Mouse (Mus musculus) erythroblast, embryonic 14.5 days (primary cell): Measurements from ENCODE around the gene Gm16434. TPM values are rescaled to one million over a fixed set of nuclear protein-coding genes. Genes with fewer than 3 reads are reported as not detected.
"Not testable (repeated sequence)": the region's sequence is repeated elsewhere in the genome, so short reads cannot be mapped to it uniquely, and the experiment has no call there.

Source experiments
- H3K27me3 ChIP-seq: 2 replicates; pipeline ENCODE4 v1.6.1; 2012; ENCODE audit warnings: inconsistent platforms; ENCODE audit not compliant: control insufficient read depth
- H3K36me3 ChIP-seq: 2 replicates; pipeline ENCODE4 v1.6.1; 2012; ENCODE audit warnings: mild to moderate bottlenecking, inconsistent platforms; ENCODE audit not compliant: control insufficient read depth
- H3K4me1 ChIP-seq: 2 replicates; pipeline ENCODE4 v1.6.1; 2012; ENCODE audit warnings: inconsistent platforms; ENCODE audit not compliant: control insufficient read depth
- H3K4me3 ChIP-seq: replicated peaks from 2 replicates; pipeline ENCODE3; 2012; ENCODE audit warnings: moderate library complexity, mild to moderate bottlenecking, inconsistent platforms
- H3K9me3 ChIP-seq: 2 replicates; pipeline ENCODE4 v1.6.1; 2012; ENCODE audit warnings: low read length, inconsistent platforms, mixed read lengths; ENCODE audit not compliant: control insufficient read depth
- polyA plus RNA-seq: library from polyadenylated mRNA; stranded (reverse); fragments of >175 nt; gene quantifications from 2 replicates; pipeline ENCODE4 v1.2.3, GENCODE M21; 2012

The Gm16434 gene
- polyA plus RNA-seq: not detected in 2 replicates

- not testable (repeated sequence) for H3K27me3 ChIP-seq, H3K9me3 ChIP-seq
Measured at GRCm38 (mm10) chr14:7194440-7194839, at the start of gene Gm16434. TSS of gene Gm16434 (minus strand) at chr14:7194540.

GRCm38 (mm10) chr14:7243498-7243897 lies 49.2 kb upstream of the Gm16434 start:
- not testable (repeated sequence) for H3K27me3 ChIP-seq, H3K9me3 ChIP-seq, H3K36me3 ChIP-seq, H3K4me3 ChIP-seq, H3K4me1 ChIP-seq

More at GRCm38 (mm10) chr14:7194440-7194839, at the start of gene Gm16434:
- not testable (repeated sequence) for H3K4me1 ChIP-seq, H3K36me3 ChIP-seq, H3K4me3 ChIP-seq

GRCm38 (mm10) chr14:7200070-7200469 lies 5.7 kb upstream of the Gm16434 start:
- H3K4me1 ChIP-seq, H3K4me3 ChIP-seq, H3K9me3 ChIP-seq, H3K27me3 ChIP-seq, H3K36me3 ChIP-seq: not testable (repeated sequence)

- not testable (repeated sequence) for H3K4me1 ChIP-seq, H3K4me3 ChIP-seq, H3K27me3 ChIP-seq, H3K36me3 ChIP-seq, H3K9me3 ChIP-seq
Measured at GRCm38 (mm10) chr14:7174483-7174971, 19.8 kb downstream of the Gm16434 start, which contains the start of gene Gm3512. TSS of gene Gm3512 (minus strand) at chr14:7174533.

Other genes starting within 250 kb of the Gm16434 start
- not detected in 2 replicates for gene Gm6356, start 220.7 kb downstream of the Gm16434 start, polyA plus RNA-seq
- gene Gm10406, start 167.1 kb downstream of the Gm16434 start, polyA plus RNA-seq: 0.02 TPM in 1 of 2 replicates, not detected in the other
- gene Gm3685, start 149.6 kb downstream of the Gm16434 start, polyA plus RNA-seq: not detected in 2 replicates
- gene Gm3696, start 93.9 kb downstream of the Gm16434 start, polyA plus RNA-seq: not detected in 2 replicates
- gene Gm6676, start 69.1 kb downstream of the Gm16434 start, polyA plus RNA-seq: not detected in 2 replicates
- not detected in 2 replicates for gene Gm3512, start 20.0 kb downstream of the Gm16434 start, polyA plus RNA-seq
- not detected in 2 replicates for gene Gm3727, start 70.2 kb upstream of the Gm16434 start, polyA plus RNA-seq
- gene Gm3739, start 120.5 kb upstream of the Gm16434 start, polyA plus RNA-seq: not detected in 2 replicates
- gene Gm5797, start 137.9 kb upstream of the Gm16434 start, polyA plus RNA-seq: not detected in 2 replicates
- not detected in 2 replicates for gene Gm8374, start 170.6 kb upstream of the Gm16434 start, polyA plus RNA-seq